Mouse (Mus musculus) lung, postnatal 0 days (tissue): ENCODE measurements around the gene Taar7f.

Source experiments
- CTCF ChIP-seq: IDR thresholded peaks from 2 replicates; pipeline ENCODE4 v1.5.1; 2016; ENCODE audit warnings: antibody characterized with exemption, mild to moderate bottlenecking
- EP300 ChIP-seq: IDR thresholded peaks from 2 replicates; pipeline ENCODE4 v1.6.1; 2016; ENCODE audit warnings: antibody characterized with exemption, mild to moderate bottlenecking, control low read depth

DNA sequence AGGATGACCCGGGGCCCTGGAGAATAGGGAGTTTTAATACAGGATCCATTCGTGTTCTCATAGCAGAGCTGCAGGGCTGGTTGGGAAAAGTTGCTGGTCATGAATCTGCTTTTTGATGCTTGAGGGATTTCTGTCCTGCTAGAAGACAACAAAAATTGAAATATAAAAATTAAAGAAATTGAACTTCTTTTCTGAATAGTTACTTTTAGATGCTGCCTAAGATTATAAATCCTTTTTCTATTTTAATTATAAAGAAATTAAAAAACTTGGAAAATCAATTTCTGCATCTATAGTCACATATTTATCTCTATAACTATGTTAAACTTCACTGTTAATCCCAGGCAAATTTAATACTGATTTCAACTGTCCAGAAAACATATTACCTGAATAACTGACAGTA, 42.9 kb downstream of the Taar7f start, which contains the start of gene Taar8b:
- TF ChIP-seq CTCF = no peak
- no peak for TF ChIP-seq EP300
